Mouse (Mus musculus) thymus, adult 2 months (tissue): ENCODE data around the gene Tbpl1.

Source experiments
- CTCF ChIP-seq: fragments of 200-500 bp; IDR thresholded peaks from 2 replicates; pipeline ENCODE4 v1.5.1; 2012; ENCODE audit warnings: mild to moderate bottlenecking, control low read depth, low read length, moderate library complexity, borderline replicate concordance; ENCODE audit not compliant: control insufficient read depth, poor library complexity, insufficient read depth; ENCODE audit errors: extremely low read depth
- POLR2A ChIP-seq: fragments of 200-500 bp; IDR thresholded peaks from 2 replicates; pipeline ENCODE4 v1.6.1; 2012; ENCODE audit warnings: mild to moderate bottlenecking, low read length, control low read depth, moderate library complexity; ENCODE audit not compliant: control insufficient read depth, poor library complexity, insufficient read depth; ENCODE audit errors: extremely low read depth

GRCm38 (mm10) chr10:22674176-22674575 lies 57.6 kb downstream of the Tbpl1 start:
- no peak for TF ChIP-seq POLR2A
- no peak for TF ChIP-seq CTCF
